Mouse (Mus musculus) heart, embryonic 16.5 days (tissue): ENCODE data around the gene Tnfsfm13. TPM values are rescaled to one million over a fixed set of nuclear protein-coding genes. Genes with fewer than 3 reads are reported as not detected.
A peak's percentile ranks its signal among the peaks of the same experiment; 100 is the strongest.

ENCODE experiments used
- ATAC-seq: fragments of 200-750 bp; cut with Nextera tagmentation; replicated peaks from 2 replicates; pipeline ENCODE4 v1.8.0; 2017; ENCODE audit warnings: moderate number of reproducible peaks; ENCODE audit not compliant: insufficient read depth, low FRiP score; ENCODE audit errors: extremely low read depth
- H3K27ac ChIP-seq: fragments of 300-500 bp; sonication (generic); 2 replicates; pipeline ENCODE4 v1.5.1; 2014; ENCODE audit warnings: mild to moderate bottlenecking, low read length, control low read depth, moderate library complexity
- H3K27me3 ChIP-seq: fragments of 300-500 bp; sonication (generic); 2 replicates; pipeline ENCODE4 v1.6.1; 2014; ENCODE audit warnings: low read length, mixed read lengths; ENCODE audit not compliant: control insufficient read depth, insufficient read depth
- H3K36me3 ChIP-seq: fragments of 300-500 bp; sonication (generic); 2 replicates; pipeline ENCODE4 v1.6.1; 2014; ENCODE audit not compliant: control insufficient read depth, insufficient read depth
- H3K4me1 ChIP-seq: fragments of 300-500 bp; sonication (generic); 2 replicates; pipeline ENCODE4 v1.6.1; 2014; ENCODE audit warnings: low read length, mixed read lengths; ENCODE audit not compliant: control insufficient read depth, insufficient read depth
- H3K4me2 ChIP-seq: fragments of 300-500 bp; sonication (generic); 2 replicates; pipeline ENCODE4 v1.6.1; 2014; ENCODE audit warnings: low read depth, mild to moderate bottlenecking, control low read depth, low read length
- H3K4me3 ChIP-seq: fragments of 300-500 bp; sonication (generic); 2 replicates; pipeline ENCODE4 v1.5.1; 2014; ENCODE audit warnings: mild to moderate bottlenecking, control low read depth, low read length
- H3K9ac ChIP-seq: fragments of 300-500 bp; sonication (generic); 2 replicates; pipeline ENCODE4 v1.6.1; 2014; ENCODE audit warnings: low read length, control low read depth
- H3K9me3 ChIP-seq: fragments of 300-500 bp; sonication (generic); replicated peaks from 2 replicates; pipeline ENCODE4 v1.6.1; 2016; ENCODE audit warnings: low read length; ENCODE audit not compliant: control insufficient read depth
- WGBS: fragments of 180-500 bp; shearing (Covaris S2); extraction: QIAGEN DNeasy Blood & Tissue Kit; methylation state at CpG from one replicate; pipeline ENCODE4 v1.1.7; 2014; 5-methylcytosine and 5-hydroxymethylcytosine counted together
- microRNA counts: library from miRNA; unstranded; fragments of <30 nt; microRNA quantifications from one replicate; lab custom pipeline; 2016
- microRNA-seq: library from miRNA; unstranded; fragments of <30 nt; microRNA quantifications from one replicate; pipeline ENCODE4, GENCODE M21; 2017
- polyA plus RNA-seq: library from polyadenylated mRNA; unstranded; fragments of >200 nt; fragmentation: Nextera tagmentation; extraction: Ambion mirVana; gene quantifications from 2 replicates; pipeline ENCODE4 v1.2.1, GENCODE M21; 2015

Gene Tnfsfm13
- polyA plus RNA-seq, 1 experiment from 2014 or later: 3.5 TPM

GRCm38 (mm10) chr11:69654760-69655159 lies 41.1 kb downstream of the Tnfsfm13 start:
- ATAC-seq: no peak
- no peak overlapping the region for H3K4me2 ChIP-seq
- H3K27ac ChIP-seq: 0 out of 2 replicates have a peak overlapping the region, but pooled peaks have one; percentile 27
- H3K4me1 ChIP-seq: peaks cover 6% of the 10 kb centered on the region; the same call in 1 of the 2 replicates
- no peaks in the 10 kb centered on the region for H3K9me3 ChIP-seq
- no peak overlapping the region; the same call in 1 of the 2 replicates for H3K9ac ChIP-seq
- no peaks in the 10 kb centered on the region for H3K27me3 ChIP-seq
- 43% methylated on average over 9 of the region's 9 CpGs for WGBS
- peaks cover 57% of the 10 kb centered on the region for H3K36me3 ChIP-seq
- H3K4me3 ChIP-seq: no peak overlapping the region

GRCm38 (mm10) chr11:69653399-69653798 lies 42.5 kb downstream of the Tnfsfm13 start:
- Histone ChIP-seq H3K27me3 (no peaks in the 10 kb centered on the region), H3K27ac (no peak overlapping the region), H3K4me2 (no peak overlapping the region), H3K4me1 (peaks cover 6% of the 10 kb centered on the region; the same call in 1 of the 2 replicates), H3K36me3 (peaks cover 61% of the 10 kb centered on the region), H3K9me3 (no peaks in the 10 kb centered on the region), H3K9ac (no peak overlapping the region), H3K4me3 (no peak overlapping the region)
- WGBS: 48% methylated on average over 5 of the region's 5 CpGs
- ATAC-seq: no peak

GRCm38 (mm10) chr11:69645860-69646259 lies 50.0 kb downstream of the Tnfsfm13 start:
- no peak overlapping the region for H3K4me3 ChIP-seq
- H3K4me2 ChIP-seq: no peak overlapping the region
- 83% methylated on average over 5 of the region's 5 CpGs for WGBS
- H3K27ac ChIP-seq: no peak overlapping the region
- no peaks in the 10 kb centered on the region for H3K9me3 ChIP-seq
- H3K27me3 ChIP-seq: no peaks in the 10 kb centered on the region
- peaks cover 73% of the 10 kb centered on the region for H3K36me3 ChIP-seq
- no peaks in the 10 kb centered on the region for H3K4me1 ChIP-seq
- H3K9ac ChIP-seq: no peak overlapping the region
- ATAC-seq: no peak

GRCm38 (mm10) chr11:69635471-69635870 lies 60.4 kb downstream of the Tnfsfm13 start:
- H3K4me1 ChIP-seq: peaks cover 22% of the 10 kb centered on the region
- no peak overlapping the region for H3K4me3 ChIP-seq
- no peaks in the 10 kb centered on the region for H3K9me3 ChIP-seq
- no peaks in the 10 kb centered on the region for H3K27me3 ChIP-seq
- H3K9ac ChIP-seq: no peak overlapping the region
- WGBS: 75% methylated on average over 3 of the region's 3 CpGs
- ATAC-seq: no peak
- H3K27ac ChIP-seq: no peak overlapping the region
- no peak overlapping the region for H3K4me2 ChIP-seq
- peaks cover 7% of the 10 kb centered on the region for H3K36me3 ChIP-seq

- Histone ChIP-seq H3K9me3 (no peaks in the 10 kb centered on the region), H3K4me3 (peak overlapping the region; percentile 95), H3K27ac (peak overlapping the region; percentile 96), H3K4me2 (peak overlapping the region; percentile 85), H3K9ac (peak overlapping the region; percentile 97), H3K4me1 (peaks cover 22% of the 10 kb centered on the region), H3K27me3 (no peaks in the 10 kb centered on the region), H3K36me3 (peaks cover 3% of the 10 kb centered on the region; the same call in 1 of the 2 replicates)
- peak; percentile 53 for ATAC-seq
- WGBS: under 1% methylated on average over 31 of the region's 50 CpGs
These were observed 62.6 kb downstream of the Tnfsfm13 start for GRCm38 (mm10) chr11:69633128-69633866.

MicroRNAs encoded within 50 kb of the gene (microRNA counts, 519-probe panel; counts per million panel counts)
- microRNA mmu-miR-1934 (lab: Ali Mortazavi, UCI): not detected
- microRNA mmu-miR-467f (lab: Ali Mortazavi, UCI): 1,993 counts per million, percentile 22 among the panel's probes with 10 or more counts

Small RNA genes within 50 kb of the gene (microRNA-seq; reads per million reads assigned to microRNA genes)
- gene Mir1934 (4.7 reads per million, percentile 18 among the genes with 10 or more reads in this experiment), gene Mir467f (not detected)

Other genes starting within 250 kb of the Tnfsfm13 start
- gene Dnah2, start 147.0 kb downstream of the Tnfsfm13 start, polyA plus RNA-seq: 0.17 and 0.62 TPM in 2 replicates
- 49.9 and 57.0 TPM in 2 replicates for gene Efnb3, start 135.9 kb downstream of the Tnfsfm13 start, polyA plus RNA-seq
- gene Wrap53, start 115.8 kb downstream of the Tnfsfm13 start, polyA plus RNA-seq: 15.1 and 16.5 TPM in 2 replicates
- gene Trp53, start 115.7 kb downstream of the Tnfsfm13 start, polyA plus RNA-seq: 79.1 and 87.0 TPM in 2 replicates
- gene Atp1b2, start 90.2 kb downstream of the Tnfsfm13 start, polyA plus RNA-seq: 22.3 and 25.6 TPM in 2 replicates
- gene Shbg, start 78.2 kb downstream of the Tnfsfm13 start, polyA plus RNA-seq: 0.20 TPM in 1 of 2 replicates, not detected in the other
- 13.0 and 13.8 TPM in 2 replicates for gene Sat2, start 74.1 kb downstream of the Tnfsfm13 start, polyA plus RNA-seq
- 22.1 and 25.4 TPM in 2 replicates for gene Fxr2, start 63.1 kb downstream of the Tnfsfm13 start, polyA plus RNA-seq
- not detected in 2 replicates for gene Sox15, start 40.8 kb downstream of the Tnfsfm13 start, polyA plus RNA-seq
- gene Mpdu1, start 33.5 kb downstream of the Tnfsfm13 start, polyA plus RNA-seq: 40.1 and 44.0 TPM in 2 replicates
- 10.0 and 12.3 TPM in 2 replicates for gene Cd68, start 29.9 kb downstream of the Tnfsfm13 start, polyA plus RNA-seq
- gene Eif4a1, start 23.7 kb downstream of the Tnfsfm13 start, polyA plus RNA-seq: 337 and 346 TPM in 2 replicates
- 55.8 and 58.0 TPM in 2 replicates for gene Senp3, start 14.0 kb downstream of the Tnfsfm13 start, polyA plus RNA-seq
- 0.45 and 0.85 TPM in 2 replicates for gene Tnfsf13, start 10.3 kb downstream of the Tnfsfm13 start, polyA plus RNA-seq
- 5.9 and 7.8 TPM in 2 replicates for gene Tnfsf12, start 249 bp downstream of the Tnfsfm13 start, polyA plus RNA-seq
- 13.8 and 16.9 TPM in 2 replicates for gene Polr2a, start 62.5 kb upstream of the Tnfsfm13 start, polyA plus RNA-seq
- 0.16 and 0.18 TPM in 2 replicates for gene Slc35g3, start 65.9 kb upstream of the Tnfsfm13 start, polyA plus RNA-seq
- 3.6 TPM in 2 replicates for gene Zbtb4, start 69.8 kb upstream of the Tnfsfm13 start, polyA plus RNA-seq
- 5.8 and 6.0 TPM in 2 replicates for gene Chrnb1, start 99.8 kb upstream of the Tnfsfm13 start, polyA plus RNA-seq
- 2.2 and 3.0 TPM in 2 replicates for gene Fgf11, start 105.8 kb upstream of the Tnfsfm13 start, polyA plus RNA-seq
- 3.1 TPM in 2 replicates for gene Tmem102, start 109.5 kb upstream of the Tnfsfm13 start, polyA plus RNA-seq
- gene Gm39566, start 119.2 kb upstream of the Tnfsfm13 start, polyA plus RNA-seq: not detected in 2 replicates
- gene Spem2, start 122.4 kb upstream of the Tnfsfm13 start, polyA plus RNA-seq: not detected in 2 replicates
- gene Spem1, start 126.1 kb upstream of the Tnfsfm13 start, polyA plus RNA-seq: not detected in 2 replicates
- 1.6 and 2.0 TPM in 2 replicates for gene Nlgn2, start 141.7 kb upstream of the Tnfsfm13 start, polyA plus RNA-seq
- gene Tmem256, start 142.4 kb upstream of the Tnfsfm13 start, polyA plus RNA-seq: 258 and 323 TPM in 2 replicates
- 72.1 and 74.9 TPM in 2 replicates for gene Plscr3, start 150.3 kb upstream of the Tnfsfm13 start, polyA plus RNA-seq
- gene Tnk1, start 162.6 kb upstream of the Tnfsfm13 start, polyA plus RNA-seq: 0.26 and 0.90 TPM in 2 replicates
- gene Tmem95, start 181.9 kb upstream of the Tnfsfm13 start, polyA plus RNA-seq: not detected in 2 replicates
- gene Kctd11, start 185.3 kb upstream of the Tnfsfm13 start, polyA plus RNA-seq: 3.9 and 4.3 TPM in 2 replicates
- 10.8 and 19.9 TPM in 2 replicates for gene Acap1, start 199.4 kb upstream of the Tnfsfm13 start, polyA plus RNA-seq
- 4.1 and 4.4 TPM in 2 replicates for gene 2810408A11Rik, start 204.9 kb upstream of the Tnfsfm13 start, polyA plus RNA-seq
- gene Neurl4, start 205.0 kb upstream of the Tnfsfm13 start, polyA plus RNA-seq: 7.4 and 8.7 TPM in 2 replicates
- gene Gps2, start 217.8 kb upstream of the Tnfsfm13 start, polyA plus RNA-seq: 50.1 and 51.2 TPM in 2 replicates
- gene Eif5a, start 225.9 kb upstream of the Tnfsfm13 start, polyA plus RNA-seq: 1,137 and 1,317 TPM in 2 replicates
- gene Ybx2, start 239.7 kb upstream of the Tnfsfm13 start, polyA plus RNA-seq: 5.3 and 7.3 TPM in 2 replicates